Mouse (Mus musculus) retina, adult 2 months (tissue): Measurements from ENCODE around the gene Mov10.

Experiments used
- DNase-seq: peaks from one replicate; pipeline ENCODE4 v3.0.0-alpha.2; 2012; ENCODE audit warnings: low read depth, low spot score

Mov10 gene

DNA sequence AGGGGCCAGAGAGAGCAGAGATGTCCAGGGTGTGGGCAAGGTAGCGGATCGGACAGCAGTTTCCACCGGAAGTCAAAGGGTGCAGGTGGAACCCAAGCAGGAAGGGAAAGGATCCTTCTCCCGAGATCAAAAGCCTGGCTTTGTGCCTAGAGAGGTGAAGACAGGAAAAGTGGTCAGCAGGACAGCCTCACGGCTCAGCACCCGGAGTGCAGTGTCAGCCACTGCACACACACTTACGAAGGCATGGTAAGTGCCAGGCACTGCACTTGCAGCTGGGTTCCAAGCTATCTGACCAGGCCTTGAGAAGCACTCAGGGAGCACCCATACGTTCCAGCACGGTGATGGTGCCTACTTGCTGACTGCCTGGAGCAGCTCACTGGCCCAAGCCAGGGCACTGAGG, 12.8 kb downstream of the Mov10 start:
- no peak for DNase-seq

DNA sequence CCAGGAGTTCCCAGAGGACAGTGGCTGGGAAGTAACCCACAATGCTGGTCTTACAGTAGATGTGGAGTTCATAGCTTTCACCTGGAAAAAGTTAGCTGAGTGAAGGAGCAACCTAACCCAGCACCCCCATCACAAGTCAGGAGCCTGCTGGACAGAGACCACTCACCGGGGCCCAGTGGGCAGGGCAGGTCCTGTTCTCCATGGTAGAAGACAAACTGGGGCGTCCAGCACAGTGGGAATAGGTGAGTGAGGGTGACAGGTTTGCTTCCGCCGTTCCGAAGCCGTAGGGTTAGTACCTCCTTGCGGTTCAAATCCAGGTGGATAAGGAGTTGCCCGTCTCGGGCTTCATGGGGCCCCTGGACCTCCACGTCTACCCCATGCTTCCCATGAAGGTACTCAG, 14.1 kb downstream of the Mov10 start:
- no peak for DNase-seq

DNA sequence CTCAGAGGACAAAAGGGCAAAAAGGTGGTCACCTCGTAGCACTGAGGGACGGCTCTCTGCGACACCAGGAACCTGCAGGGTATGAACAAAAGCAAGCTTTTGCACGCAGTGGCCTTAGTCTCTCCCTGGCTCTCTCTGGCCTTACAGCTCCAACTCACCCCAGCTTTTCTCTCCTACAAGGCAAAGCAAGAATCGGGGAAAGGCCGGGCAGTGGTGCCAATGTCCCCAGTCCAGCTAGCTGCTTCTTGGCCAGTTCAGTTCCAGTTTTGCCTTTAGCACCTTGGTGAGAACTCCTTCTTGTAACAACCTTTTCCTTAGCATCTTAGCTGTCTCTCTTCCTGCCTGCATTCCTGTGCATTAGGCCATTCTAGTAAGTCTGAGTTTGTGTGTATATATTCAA, 16.9 kb downstream of the Mov10 start:
- no peak for DNase-seq

DNA sequence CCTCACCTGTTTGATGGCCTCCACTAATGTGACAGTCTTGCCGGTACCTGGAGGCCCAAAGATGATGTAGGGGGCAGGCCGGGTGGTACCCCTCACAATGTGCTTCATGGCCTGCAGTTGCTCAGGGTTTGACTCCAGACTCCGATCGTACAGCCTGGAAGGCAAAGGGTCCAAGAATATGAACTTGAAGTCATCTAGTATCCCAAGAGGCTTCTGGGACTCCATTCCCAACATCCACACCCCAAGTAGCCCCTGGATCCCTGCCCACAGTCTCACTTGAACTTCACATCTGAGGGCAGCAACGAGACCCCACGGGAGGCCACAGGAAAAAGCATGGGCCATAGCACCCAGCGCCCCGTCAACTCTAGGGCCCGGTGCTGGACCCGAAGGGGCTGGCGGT, 17.7 kb downstream of the Mov10 start:
- no peak for DNase-seq

DNA sequence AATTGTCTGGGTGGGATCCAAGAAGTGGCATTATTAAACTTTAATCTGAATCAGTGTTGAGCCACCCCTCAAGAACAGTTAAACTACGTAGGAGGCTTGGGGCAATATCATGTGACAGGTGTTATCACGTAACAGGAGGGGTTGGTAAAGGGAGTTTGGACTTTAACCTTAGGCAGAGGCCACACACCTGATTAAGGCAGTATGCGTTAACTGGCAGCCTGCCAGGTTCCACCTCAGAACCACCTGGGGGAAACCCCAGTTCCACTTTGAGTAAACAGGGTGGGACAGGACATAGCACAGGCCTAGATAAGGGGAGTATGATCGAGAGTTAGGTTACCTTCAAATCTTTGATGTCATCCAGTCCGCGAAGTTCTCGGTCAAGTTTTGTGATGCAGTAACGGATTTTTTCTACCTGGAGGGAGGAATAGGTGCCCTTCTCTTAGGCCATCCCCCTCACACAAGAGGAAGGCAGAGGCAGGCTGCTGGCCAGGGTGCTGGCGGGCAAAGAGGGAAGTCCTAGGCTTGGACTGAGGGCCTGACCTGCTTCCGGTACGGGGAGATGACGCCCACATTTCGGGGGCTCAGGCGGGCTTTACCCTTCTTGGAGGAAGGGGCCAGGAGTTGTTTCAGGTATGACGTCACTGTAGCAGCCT, 21.8 kb downstream of the Mov10 start:
- DNase-seq, result no peak

DNA sequence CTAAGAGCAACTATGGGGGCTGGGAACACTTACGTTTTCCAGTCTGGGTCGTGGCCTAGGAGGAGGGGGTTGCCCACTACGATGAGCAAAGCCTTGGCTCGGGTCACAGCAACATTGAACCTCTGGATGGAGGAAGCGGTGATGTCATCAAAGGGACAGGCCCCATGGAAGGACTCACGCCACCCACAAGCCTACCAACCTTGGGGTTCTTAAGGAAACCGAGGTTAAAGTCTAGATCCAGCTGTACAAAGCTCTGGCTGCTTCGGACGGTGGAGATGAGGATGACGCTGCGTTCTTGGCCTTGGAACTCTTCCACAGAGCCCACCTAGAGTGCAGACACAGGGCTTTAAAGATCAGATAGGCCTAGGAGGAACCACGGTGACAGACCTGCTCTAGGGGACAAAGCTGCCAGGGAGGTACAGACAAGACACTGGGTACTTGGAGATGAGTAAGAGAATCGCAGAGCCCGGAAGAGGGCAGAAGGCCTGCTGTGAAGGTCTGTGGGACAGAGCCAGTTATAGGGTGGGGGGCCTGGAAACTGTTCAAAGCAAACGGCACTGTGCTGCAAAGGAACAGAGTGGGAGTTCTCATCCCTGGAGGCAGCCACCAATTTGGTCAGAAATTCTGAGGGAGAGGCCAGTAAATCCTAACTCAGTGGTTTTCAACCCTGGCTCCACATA, 22.6 kb downstream of the Mov10 start:
- no peak for DNase-seq

DNA sequence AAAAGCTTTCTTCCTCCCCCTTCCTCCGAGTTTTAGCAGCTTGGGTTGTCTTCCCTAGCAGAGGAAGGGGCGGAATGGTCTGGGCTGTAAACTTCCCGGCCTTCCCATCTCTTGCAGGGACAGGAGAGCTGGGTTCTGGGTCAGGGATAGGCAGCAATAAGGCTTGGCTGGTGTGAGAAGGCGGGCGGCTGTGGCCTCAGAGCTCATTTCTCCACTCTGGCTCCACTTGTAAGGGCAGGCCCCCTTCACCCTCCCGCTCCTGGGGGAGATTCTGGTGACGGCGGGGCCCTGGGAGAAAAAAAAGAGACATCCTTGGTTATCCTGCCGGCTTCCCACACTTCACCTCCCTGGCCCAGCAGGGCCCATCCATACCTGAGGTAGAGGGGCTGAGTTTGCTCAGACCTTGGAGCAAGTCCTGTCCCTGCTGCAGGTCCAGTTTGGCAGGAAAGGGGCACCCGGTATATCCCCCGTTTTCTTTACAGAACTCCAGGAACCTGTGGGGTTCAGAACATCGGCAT, 23.4 kb downstream of the Mov10 start:
- no peak for DNase-seq

DNA sequence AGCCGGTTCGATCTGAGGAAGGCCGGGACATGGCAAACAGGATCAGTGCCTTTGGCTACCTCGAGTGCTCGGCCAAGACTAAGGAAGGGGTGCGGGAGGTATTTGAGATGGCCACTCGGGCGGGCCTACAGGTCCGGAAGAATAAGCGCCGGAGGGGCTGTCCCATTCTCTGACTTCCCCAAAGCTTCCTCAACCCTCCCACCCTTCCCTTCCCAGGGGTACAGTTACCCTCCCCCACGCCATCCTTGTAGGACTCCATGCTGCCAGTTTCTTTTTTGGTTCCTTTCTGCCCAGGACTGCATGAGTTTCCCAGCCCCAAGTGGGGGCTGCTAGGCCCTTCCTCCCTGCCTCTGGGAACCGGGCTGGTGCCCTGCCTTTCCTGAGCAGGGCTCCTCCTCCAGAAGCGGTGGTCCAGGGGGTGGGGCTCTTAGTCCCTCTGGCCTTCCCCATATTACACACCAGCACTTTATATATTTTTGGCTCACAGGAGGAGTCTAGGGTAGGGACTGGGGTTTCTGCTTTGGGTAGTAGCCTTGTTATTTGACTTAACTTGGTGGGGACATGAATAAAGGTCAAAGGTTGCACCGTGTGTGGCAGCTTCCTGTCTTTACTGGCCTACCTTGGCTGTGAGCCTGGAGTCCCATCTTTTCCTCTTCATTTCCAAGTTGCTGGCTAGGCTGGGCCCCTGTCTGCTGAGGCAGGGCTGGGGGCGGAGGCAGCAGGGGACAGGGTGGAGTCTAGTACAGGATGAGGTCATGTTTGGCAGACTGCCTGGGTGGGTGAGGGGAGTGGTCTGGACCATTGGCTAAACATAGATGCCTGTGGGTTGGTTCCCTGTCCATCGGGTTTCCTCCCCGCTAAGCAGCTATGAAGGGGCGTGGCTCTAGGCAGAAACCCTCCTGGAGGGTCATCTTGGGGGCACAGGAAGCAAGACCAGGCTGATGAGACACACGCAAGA, 24.2 kb downstream of the Mov10 start:
- DNase-seq, result no peak

DNA sequence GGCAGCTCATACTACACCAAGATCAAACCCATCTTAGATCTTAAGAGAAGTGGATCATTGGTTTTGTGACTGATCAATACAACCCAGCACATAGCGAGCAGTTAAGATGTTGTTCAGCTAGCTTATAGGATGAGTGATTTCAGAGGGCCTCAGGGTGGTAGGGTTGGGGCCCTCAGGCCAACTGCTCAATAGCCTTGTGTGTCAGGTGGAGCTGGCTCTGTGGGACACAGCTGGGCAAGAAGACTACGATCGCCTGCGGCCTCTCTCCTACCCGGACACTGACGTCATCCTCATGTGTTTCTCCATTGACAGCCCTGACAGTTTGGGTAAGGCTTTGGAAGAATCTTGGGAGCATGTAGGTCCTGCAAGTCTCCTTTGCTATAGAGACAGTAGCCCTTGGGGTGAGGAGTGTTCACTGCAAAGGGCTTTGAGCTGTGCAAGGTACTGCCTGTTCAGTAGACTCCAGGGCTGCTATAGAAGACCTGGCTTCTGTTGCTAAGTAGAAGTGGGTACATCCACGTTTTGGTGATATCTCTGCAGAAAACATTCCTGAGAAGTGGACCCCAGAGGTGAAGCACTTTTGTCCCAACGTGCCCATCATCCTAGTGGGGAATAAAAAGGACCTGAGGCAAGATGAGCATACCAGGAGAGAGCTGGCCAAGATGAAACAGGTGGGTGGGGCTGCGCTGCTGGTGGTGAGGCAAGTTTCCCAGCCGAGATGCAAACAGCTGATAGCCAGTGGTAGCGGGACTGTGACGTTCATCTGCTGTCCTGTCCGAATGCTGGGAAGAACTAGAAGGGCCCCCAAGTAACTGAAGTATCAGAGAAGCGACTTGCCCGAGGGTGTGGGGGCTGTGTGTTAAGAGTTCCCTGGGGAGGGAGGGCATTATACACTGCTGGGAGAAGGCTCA, 25.7 kb downstream of the Mov10 start:
- DNase-seq, result no peak

DNA sequence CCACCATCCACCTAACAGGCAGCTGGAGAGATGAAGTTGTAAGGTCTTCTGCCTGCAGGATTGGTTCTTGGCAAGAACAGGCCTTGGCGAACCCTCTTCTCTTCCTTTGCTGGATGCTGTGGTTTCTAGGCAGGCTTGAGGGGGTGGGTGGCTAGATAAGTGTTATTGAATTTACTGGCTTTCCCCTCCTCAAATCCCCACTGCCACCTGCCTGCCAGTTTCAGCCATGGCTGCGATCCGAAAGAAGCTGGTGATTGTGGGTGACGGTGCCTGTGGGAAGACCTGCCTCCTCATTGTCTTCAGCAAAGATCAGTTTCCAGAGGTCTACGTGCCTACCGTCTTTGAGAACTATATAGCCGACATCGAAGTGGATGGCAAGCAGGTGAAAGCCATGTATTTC, 26.7 kb downstream of the Mov10 start:
- DNase-seq, result no peak

DNA sequence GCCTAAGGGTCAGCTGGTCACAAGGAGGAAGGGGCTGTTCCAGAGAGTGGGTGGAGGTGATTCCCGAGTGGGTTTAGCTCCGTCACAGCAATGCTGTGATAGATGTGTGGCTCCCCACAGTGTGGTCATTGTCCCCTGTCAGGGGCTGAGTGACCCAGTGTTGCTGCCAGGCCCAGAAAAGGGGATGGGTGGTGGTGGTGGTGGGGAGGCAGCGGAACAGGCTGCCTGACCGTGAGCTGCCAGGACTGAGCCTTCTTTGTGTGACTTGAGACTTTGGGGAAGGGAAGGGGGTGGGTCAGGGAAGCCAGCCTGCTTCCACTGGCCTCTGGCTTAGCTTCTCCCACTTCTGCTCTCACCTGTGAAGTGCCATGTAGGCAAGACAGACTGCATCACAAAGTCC, 27.3 kb downstream of the Mov10 start:
- no peak for DNase-seq

DNA sequence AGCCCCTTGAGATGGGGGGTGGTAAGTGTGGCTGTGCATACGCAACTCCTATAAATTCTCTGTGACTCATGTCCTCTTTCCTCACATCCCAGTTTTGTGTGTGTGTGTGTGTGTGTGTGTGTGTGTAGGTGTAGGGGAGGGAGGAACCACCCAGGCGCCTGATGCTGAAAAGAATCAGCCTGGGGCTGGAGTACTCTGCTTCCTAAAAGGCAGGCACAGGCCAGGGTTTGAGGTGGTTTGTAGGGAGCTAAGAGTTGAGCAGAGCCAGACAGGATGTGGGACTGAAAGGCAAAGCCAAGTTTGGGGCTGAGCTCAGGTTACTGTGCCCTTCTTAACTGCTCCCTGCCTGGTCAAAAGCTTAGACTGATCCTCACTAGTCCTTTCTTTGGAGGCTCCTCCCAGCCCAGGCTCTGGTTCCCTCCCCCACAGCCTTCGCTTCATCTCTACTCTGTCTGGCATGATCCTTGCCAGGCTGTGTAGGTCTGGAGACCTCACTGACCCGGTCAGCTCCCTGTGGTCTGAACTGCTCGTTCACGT, 27.9 kb downstream of the Mov10 start:
- no peak for DNase-seq

DNA sequence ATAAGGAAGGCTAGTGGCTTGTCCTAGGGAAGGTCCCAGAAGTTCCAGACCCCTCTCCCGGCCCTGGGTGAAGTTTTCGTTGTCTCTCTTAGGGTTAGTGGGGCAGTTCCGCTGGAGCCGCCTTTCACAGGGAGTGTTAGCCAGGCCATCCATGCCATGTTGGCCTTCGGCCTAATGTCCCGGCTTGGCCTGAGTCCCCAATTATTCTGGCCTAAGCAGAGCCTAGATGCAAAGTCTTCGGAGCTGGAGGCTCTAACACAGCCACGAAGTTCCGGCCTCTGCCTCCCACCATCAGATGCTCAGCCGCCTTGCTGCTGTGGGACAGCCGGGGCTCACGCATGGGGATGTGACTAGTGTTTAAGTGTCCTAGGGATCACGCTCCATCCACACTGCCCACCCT, 28.5 kb downstream of the Mov10 start:
- no peak for DNase-seq

DNA sequence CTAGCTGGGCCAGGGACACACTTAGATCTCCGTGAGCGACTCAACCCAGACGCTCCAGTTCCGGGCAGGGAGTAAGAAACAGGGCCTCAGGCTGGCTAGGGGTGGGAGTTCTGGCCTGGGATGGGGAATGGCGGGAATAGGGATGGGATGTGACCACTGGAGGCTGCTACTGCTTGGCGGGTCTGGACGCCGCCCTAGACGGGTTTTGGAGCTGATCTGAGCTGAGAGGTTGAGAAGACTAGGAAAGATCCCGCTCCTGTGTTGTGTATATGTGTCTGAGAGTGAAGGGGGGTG, 29.1 kb downstream of the Mov10 start:
- DNase-seq, result no peak

DNA sequence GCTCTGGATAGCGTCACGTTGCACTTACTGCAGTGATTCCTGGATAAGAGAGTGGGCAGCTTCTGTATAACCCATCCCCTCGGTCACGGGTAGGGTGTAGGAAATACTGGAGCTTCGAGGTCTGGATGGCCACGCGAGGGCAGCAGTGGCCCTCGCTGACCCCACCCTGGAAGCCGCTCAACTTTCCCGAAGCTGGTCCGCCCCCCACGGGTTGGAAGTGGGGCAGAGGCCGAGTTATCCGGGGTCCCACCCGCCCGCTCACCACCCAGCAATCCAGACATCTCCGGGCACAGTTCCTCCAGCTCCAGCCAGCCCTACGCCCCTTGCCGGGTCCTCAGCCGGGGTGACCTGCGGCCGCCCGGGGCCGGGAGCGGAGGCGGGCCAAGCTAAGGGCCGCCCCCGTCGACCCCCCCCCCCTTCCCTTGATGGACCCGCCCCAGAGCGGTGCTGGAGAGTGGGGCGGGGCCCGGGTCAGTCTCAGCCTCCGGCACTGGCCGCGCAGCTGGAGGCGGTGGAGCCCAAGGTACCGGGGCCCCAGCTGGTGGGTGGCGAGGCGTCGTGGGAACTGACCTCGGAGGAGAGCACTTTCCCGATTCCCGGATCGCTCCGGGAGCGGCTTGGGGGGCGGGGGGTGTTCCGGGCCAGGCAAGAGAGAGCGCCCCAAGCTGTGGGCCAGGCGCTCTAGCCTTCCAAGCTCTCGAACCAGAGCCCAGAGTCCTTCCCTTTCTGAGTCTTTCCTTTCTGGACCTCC, 29.6 kb downstream of the Mov10 start:
- DNase-seq, result no peak

DNA sequence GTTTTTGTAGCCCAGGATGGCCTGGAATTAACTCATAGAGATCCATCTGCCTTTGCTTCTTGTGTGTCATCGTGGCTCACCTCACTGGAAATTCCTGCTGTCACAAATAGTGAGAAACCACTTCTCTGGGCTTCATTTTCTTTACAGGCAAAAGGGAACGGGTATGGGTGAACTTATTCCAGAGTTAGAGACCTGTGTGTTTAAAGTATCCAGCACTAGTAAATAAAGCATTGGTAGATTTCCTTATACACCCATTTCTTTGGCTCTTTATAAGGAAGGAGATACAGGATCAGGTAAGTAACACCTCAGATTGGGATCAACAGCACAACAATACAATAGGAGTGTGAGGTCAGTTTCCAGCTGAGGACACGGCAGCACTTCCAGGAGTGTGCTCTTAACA, 30.3 kb downstream of the Mov10 start, which contains the start of gene Rhoc:
Gene Rhoc, plus strand, starts transcription at position 301 of the 400 bp plus-strand sequence.
- no peak for DNase-seq

DNA sequence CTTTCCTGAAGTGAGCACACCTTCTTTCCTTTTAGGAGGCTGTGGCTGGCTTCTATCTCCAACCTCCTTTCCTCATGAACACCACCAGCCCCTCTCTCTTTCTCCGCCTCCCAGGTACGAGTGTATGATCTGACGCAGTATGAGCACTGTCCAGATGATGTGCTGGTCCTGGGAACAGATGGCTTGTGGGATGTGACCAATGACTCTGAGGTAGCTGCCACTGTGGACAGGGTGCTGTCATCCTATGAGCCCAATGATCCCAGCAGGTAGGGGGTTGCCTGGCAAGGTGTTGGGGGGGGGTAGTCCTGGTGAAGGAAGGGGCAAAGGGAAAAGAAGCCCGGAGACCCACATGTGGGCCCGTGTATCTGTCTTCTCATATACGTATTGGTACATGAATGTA, 33.1 kb downstream of the Mov10 start:
- DNase-seq, result no peak

DNA sequence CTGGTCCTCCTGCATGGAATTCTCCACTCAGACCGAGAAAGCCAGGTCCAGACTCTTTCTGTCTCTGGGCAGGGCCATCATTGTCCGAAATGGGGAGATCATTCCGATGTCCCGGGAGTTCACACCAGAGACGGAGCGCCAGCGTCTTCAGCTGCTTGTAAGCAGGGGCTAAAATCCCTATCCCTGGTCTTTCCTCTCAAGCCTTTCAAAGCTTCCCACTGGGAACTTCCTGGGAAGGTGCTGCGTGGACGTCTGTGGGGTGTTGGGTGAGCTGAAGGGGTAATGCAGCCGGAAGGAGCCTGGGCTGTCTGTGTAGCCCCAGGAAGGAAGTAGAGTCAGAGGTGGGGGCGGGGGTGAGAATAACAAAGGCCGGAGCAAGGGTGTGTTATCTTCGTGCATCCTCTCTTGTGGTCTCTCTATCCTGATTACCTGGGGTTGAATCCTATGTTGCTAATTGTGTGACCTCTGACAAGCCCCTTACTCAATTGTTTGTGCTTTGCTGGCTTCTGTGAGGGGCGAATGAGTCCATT, 34.3 kb downstream of the Mov10 start:
- no peak for DNase-seq

DNA sequence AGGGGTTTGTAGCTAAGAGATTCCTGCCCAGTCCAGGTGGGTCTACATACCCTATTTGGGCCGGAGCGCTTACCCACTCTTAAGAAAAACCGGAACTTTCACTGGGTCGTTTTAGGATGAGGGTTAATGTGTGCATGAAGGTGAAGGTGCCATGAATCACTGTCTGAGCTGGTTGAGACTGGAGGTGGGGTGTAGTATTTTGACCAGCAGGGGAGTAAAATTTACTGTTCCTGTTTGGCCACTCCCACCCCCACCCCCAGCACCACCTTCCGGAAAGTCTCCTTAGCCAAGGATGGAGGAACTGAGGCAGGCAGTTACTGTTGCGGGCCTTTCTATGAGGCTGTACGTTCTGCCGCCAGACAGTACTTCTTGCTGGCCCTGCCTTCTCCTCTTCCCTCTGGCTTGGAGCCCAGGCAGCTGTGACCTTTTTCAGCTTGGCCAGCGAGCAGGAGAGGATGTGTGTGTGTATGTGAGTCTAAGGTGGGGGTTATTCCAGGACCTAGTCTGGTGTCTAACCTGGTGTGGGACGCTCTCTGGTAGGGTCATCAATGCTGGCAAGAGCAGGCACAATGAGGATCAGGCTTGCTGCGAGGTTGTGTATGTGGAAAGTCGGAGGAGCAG, 36.2 kb downstream of the Mov10 start:
- no peak for DNase-seq

DNA sequence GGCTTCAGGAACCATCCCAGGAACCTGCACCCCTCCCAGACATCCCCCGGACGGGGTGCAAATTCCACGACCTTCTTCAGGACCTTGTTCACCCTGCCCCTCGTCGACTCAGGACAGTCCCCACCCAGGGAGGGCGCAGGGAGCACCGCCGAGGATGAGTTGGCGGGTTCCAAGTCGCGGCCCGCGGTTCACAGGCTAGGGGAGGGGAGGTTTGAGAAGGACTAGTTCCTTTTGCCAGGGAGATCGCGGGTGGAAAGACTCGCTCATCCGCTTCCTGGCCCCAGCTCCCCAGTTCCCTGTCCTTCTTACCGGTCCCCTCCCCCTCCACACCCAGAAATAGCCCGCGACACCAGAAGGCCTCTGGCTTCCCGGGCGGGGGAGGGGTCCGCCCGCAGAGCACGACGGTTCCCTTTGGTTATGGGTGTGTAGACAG, 36.9 kb downstream of the Mov10 start, which contains the start of gene Fam19a3:
Gene Fam19a3, minus strand, starts transcription at position 370 of the 433 bp plus-strand sequence.
- DNase-seq, result no peak
